Mouse (Mus musculus) ES-E14 (cell line): Measurements from ENCODE around the gene Dmbt1. TPM values are rescaled to one million over a fixed set of nuclear protein-coding genes. Genes with fewer than 3 reads are reported as not detected.

Experiments used
- DNase-seq: peaks from one replicate; pipeline ENCODE4 v3.0.0-alpha.2; 2013; ENCODE audit warnings: low read depth, low spot score
- H3K27ac ChIP-seq: 2 replicates; pipeline ENCODE4 v1.5.1; 2012; ENCODE audit warnings: low read depth, mild to moderate bottlenecking, low read length, moderate library complexity, mixed read lengths; ENCODE audit not compliant: poor library complexity, insufficient read depth, severe bottlenecking
- H3K36me3 ChIP-seq: 2 replicates; pipeline ENCODE4 v1.6.1; 2012; ENCODE audit warnings: mild to moderate bottlenecking, low read length, moderate library complexity, mixed read lengths; ENCODE audit not compliant: control insufficient read depth, poor library complexity, insufficient read depth, severe bottlenecking
- H3K4me1 ChIP-seq, 2 experiments: fragments of 150-350 bp in 1 of 2; sonication (generic) in 1 of 2; 2 replicates each; pipeline ENCODE4 v1.6.1; 2012; ENCODE audit warnings: low read length in 2 of 2, mild to moderate bottlenecking in 1 of 2, mixed read lengths in 1 of 2; ENCODE audit not compliant: control insufficient read depth in 2 of 2, insufficient read depth in 2 of 2, poor library complexity in 1 of 2
- H3K4me3 ChIP-seq, 2 experiments: fragments of 150-350 bp in 1 of 2; sonication (generic) in 1 of 2; 2 replicates each; pipeline ENCODE4 v1.5.1; 2012; ENCODE audit warnings: low read length in 2 of 2, low read depth in 1 of 2, mild to moderate bottlenecking in 1 of 2, mixed read lengths in 1 of 2; ENCODE audit not compliant: insufficient read depth in 1 of 2, poor library complexity in 1 of 2, severe bottlenecking in 1 of 2
- H3K9ac ChIP-seq: 2 replicates; pipeline ENCODE4 v1.6.1; 2012; ENCODE audit warnings: low read depth, mild to moderate bottlenecking, low read length, mixed read lengths; ENCODE audit not compliant: poor library complexity, insufficient read depth, severe bottlenecking
- H3K9me3 ChIP-seq: fragments of 150-350 bp; sonication (generic); 2 replicates; pipeline ENCODE4 v1.6.1; 2012; ENCODE audit warnings: low read depth, mild to moderate bottlenecking, low read length; ENCODE audit not compliant: control insufficient read depth, insufficient read depth
- CHD2 ChIP-seq: IDR thresholded peaks from 2 replicates; pipeline ENCODE4 v1.6.1; 2014; ENCODE audit warnings: mild to moderate bottlenecking, low read depth, low read length, inconsistent platforms
- HCFC1 ChIP-seq: IDR thresholded peaks from 2 replicates; pipeline ENCODE4 v1.6.1; 2012; ENCODE audit warnings: low read length, inconsistent platforms, borderline replicate concordance; ENCODE audit not compliant: insufficient read depth
- MAFK ChIP-seq: IDR thresholded peaks from 2 replicates; pipeline ENCODE4 v1.6.1; 2014; ENCODE audit warnings: mild to moderate bottlenecking, low read depth, low read length, inconsistent platforms; ENCODE audit not compliant: insufficient read depth
- ZC3H11A ChIP-seq: IDR thresholded peaks from 2 replicates; pipeline ENCODE4 v1.6.1; 2012; ENCODE audit warnings: low read depth, mild to moderate bottlenecking, inconsistent platforms, low read length, borderline replicate concordance
- ZNF384 ChIP-seq: IDR thresholded peaks from 2 replicates; pipeline ENCODE4 v1.6.1; 2012; ENCODE audit warnings: low read depth, low read length, inconsistent platforms
- in situ Hi-C, 2 experiments: fragments of 600-800 bp; cut with MboI; formaldehyde crosslinking; loops; one replicate each; pipeline ENCODE4 v1.15.1; 2025; ENCODE audit warnings: low sequenced_read_pairs in 2 of 2, inconsistent platforms in 1 of 2; ENCODE audit not compliant: unreplicated experiment in 2 of 2
- total RNA-seq: library from RNA; depleted of rRNA; stranded (reverse); fragments of 300-350 nt; gene quantifications from 2 replicates; pipeline ENCODE4 v1.2.3, GENCODE M21; 2012; rRNA removed

Dmbt1 gene
- 0.27 TPM in 1 of 2 replicates, not detected in the other for total RNA-seq

DNA sequence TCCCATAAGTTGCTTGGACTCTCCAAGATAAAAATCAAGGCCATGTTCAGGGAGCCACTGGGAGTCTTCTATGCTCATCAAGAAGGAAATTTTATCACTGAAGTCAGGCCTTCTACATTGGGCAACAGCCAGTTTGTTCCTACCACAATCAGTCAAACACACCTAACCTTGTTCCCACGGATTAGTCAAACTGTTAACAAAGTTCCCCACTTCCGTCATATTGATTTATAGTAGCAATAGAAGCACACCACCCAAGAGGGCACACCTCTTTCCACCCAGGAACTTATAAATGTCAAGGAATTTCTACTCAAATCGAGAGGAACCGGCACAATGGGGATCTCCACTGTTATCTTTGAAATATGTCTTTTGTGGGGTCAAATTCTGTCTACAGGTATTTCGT is at the start of gene Dmbt1:
TSS of gene Dmbt1 (plus strand) at position 299 of the 400 bp plus-strand sequence.
- Histone ChIP-seq H3K9me3 (no peaks in the 10 kb centered on the region), H3K4me3 (no peak within 1 kb of the TSS), H3K36me3 (no peaks in the 10 kb centered on the region), H3K9ac (no peak within 1 kb of the TSS), H3K4me1 (no peaks in the 10 kb centered on the region), H3K27ac (no peak within 1 kb of the TSS)
- no peak for TF ChIP-seq HCFC1
- TF ChIP-seq MAFK = no peak
- TF ChIP-seq CHD2 = no peak
- TF ChIP-seq ZNF384 = no peak
- TF ChIP-seq ZC3H11A = no peak
- no peak for DNase-seq
- in situ Hi-C loops = no loop called here

DNA sequence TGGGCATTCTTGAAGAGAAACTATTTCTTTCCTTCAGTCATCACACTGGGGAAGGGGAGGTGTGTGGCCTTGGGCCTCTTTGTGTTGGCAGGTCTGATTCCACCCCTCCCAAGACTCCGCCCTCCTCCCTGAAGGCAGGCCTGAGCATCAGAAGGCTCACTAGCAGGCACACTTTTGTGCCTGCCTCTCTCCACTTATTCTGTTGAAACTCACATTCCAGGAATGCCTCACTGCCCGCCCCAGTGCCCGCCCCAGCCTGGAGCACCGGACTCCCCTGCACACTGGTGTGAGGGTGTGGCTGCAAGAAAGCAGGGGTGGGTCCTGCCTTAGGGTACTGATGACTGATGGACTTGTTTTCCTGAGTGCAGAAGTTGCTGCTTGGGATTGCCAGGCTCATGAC is 49.5 kb upstream of the Dmbt1 start:
- DNase-seq = peak; percentile 67
- Histone ChIP-seq H3K4me1 (peaks cover 0 to 12% of the 10 kb centered on the region in 2 experiments; a peak in 3 of 4 replicates), H3K27ac (peak overlapping the region; percentile 71; the same call in 1 of the 2 replicates), H3K9me3 (no peaks in the 10 kb centered on the region), H3K36me3 (no peaks in the 10 kb centered on the region), H3K4me3 (no peak overlapping the region), H3K9ac (no peak overlapping the region)
- TF ChIP-seq ZC3H11A (no peak), CHD2 (no peak), HCFC1 (no peak), ZNF384 (no peak), MAFK (no peak)
- in situ Hi-C loops = no loop called here

DNA sequence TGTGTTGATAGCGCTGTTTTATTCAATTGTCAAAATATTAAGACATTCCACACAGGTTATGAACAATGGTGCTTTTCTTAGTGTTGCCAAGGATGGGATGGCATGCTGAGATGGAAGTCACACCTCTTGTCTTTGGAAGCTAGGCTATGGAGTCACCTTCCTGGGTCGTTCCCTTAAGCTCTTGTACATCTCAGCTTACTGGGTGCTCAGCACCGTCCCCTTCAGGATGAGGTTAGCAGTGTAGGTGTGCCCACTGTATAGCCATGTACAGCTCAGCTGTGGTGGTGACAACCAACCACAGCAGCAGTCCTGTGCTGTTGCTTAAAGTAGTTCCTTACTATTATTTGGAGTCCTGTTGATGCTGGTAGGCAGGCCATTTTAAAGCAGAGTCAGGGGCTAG is 49.0 kb upstream of the Dmbt1 start:
- Histone ChIP-seq H3K9me3 (no peaks in the 10 kb centered on the region), H3K4me3 (no peak overlapping the region), H3K9ac (no peak overlapping the region), H3K27ac (peak overlapping the region; percentile 71; the same call in 1 of the 2 replicates), H3K36me3 (no peaks in the 10 kb centered on the region), H3K4me1 (peaks cover 0 to 11% of the 10 kb centered on the region in 2 experiments; a peak in 3 of 4 replicates)
- DNase-seq = peak; percentile 33
- TF ChIP-seq HCFC1 (no peak), CHD2 (no peak), ZNF384 (no peak), ZC3H11A (no peak), MAFK (no peak)
- in situ Hi-C loops = no loop called here

DNA sequence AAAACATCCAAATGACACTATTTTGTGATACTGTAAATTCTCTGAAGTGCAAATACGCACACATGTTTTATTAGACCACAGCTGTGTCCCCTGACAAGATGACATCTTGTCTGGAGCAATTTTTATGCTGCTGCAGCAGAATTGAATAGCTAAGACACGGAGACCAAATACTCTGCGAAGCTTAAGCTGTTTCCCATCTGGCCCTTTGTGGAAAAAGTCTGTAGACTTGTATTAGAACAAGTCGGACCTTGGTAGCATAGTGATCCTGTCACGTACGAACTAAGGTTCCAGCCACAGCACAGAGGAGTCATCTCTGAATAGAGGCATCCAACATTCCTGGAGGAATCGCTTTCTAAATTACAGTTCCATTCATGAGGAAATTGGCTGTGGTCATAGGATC is 47.6 kb upstream of the Dmbt1 start:
- Histone ChIP-seq H3K36me3 (no peaks in the 10 kb centered on the region), H3K9me3 (no peaks in the 10 kb centered on the region), H3K9ac (no peak overlapping the region), H3K27ac (no peak overlapping the region), H3K4me3 (no peak overlapping the region), H3K4me1 (peaks cover 0 to 10% of the 10 kb centered on the region in 2 experiments; a peak in 3 of 4 replicates)
- in situ Hi-C loops = no loop called here
- no peak for TF ChIP-seq CHD2
- no peak for TF ChIP-seq ZNF384
- no peak for TF ChIP-seq MAFK
- no peak for TF ChIP-seq HCFC1
- no peak for TF ChIP-seq ZC3H11A
- DNase-seq = no peak

- Histone ChIP-seq H3K4me1 (peaks cover 0 to 10% of the 10 kb centered on the region in 2 experiments; a peak in 3 of 4 replicates), H3K9me3 (no peaks in the 10 kb centered on the region), H3K27ac (no peak overlapping the region)
Measured at GRCm38 (mm10) chr7:130985193-130985592, 46.7 kb upstream of the Dmbt1 start.

More at GRCm38 (mm10) chr7:130985193-130985592, 46.7 kb upstream of the Dmbt1 start:
- no peak for DNase-seq
- no peak for TF ChIP-seq ZC3H11A
- TF ChIP-seq HCFC1 = no peak
- TF ChIP-seq CHD2 = no peak
- no peak for TF ChIP-seq ZNF384
- TF ChIP-seq MAFK = no peak
- no peaks in the 10 kb centered on the region for H3K36me3 ChIP-seq
- H3K9ac ChIP-seq = no peak overlapping the region
- H3K4me3 ChIP-seq = no peak overlapping the region
- in situ Hi-C loops = no loop called here
